Mouse (Mus musculus) spleen, adult 10 weeks (tissue): Measurements from ENCODE around the gene Vmn1r56. TPM values are rescaled to one million over a fixed set of nuclear protein-coding genes. Genes with fewer than 3 reads are reported as not detected.

Experiments used
- polyA plus RNA-seq: library from polyadenylated mRNA; stranded (reverse); fragments of 350-450 nt; fragmentation: Illumina TruSeq; extraction: RNeasy Lipid Tissue Mini Kit (QIAGEN cat#74804); gene quantifications from one replicate; pipeline ENCODE4 v1.2.3, GENCODE M21; 2015; ENCODE audit warnings: low replicate concordance; ENCODE audit not compliant: insufficient read depth

Gene Vmn1r56
- polyA plus RNA-seq: not detected

GRCm38 (mm10) chr7:5196647-5197046 is at the start of gene Vmn1r56:
TSS of gene Vmn1r56 (minus strand) at chr7:5196747.

DNA sequence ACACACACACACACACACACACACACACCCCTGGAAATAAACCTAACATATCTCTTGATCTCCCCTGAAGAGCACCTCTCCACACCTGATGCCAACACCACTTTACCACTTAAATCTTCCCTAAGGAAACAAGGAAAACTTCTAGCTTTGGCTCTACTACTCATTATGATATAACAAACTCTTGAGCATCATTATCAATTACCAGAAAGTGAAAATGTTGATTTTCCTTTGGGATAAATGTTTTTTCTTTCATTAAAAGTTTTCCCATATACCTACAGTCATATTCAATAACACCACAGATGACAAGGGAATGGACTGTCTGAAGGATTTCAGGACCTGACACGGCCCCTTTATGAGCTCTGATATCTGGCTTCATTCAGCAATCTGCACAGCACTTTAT is 21.6 kb upstream of the Vmn1r56 start, which contains the start of gene Vmn1r57:
Gene Vmn1r57, plus strand, starts transcription at position 301 of the 400 bp plus-strand sequence.

GRCm38 (mm10) chr7:5149570-5149969 is 47.0 kb downstream of the Vmn1r56 start, which contains the start of gene Vmn1r55:
TSS of gene Vmn1r55 (minus strand) at chr7:5149670.

Other genes starting within 250 kb of the Vmn1r56 start
- 0.76 TPM for gene Sbk2, start 232.3 kb downstream of the Vmn1r56 start, polyA plus RNA-seq
- gene Sbk3, start 225.6 kb downstream of the Vmn1r56 start, polyA plus RNA-seq: not detected
- gene Zfp579, start 200.6 kb downstream of the Vmn1r56 start, polyA plus RNA-seq: 38.0 TPM
- gene Zfp524, start 182.3 kb downstream of the Vmn1r56 start, polyA plus RNA-seq: 1.5 TPM
- 22.3 TPM for gene Fiz1, start 182.1 kb downstream of the Vmn1r56 start, polyA plus RNA-seq
- gene Gm44973, start 181.3 kb downstream of the Vmn1r56 start, polyA plus RNA-seq: 0.32 TPM
- gene Zfp865, start 176.4 kb downstream of the Vmn1r56 start, polyA plus RNA-seq: 25.1 TPM
- not detected for gene Ccdc106, start 176.2 kb downstream of the Vmn1r56 start, polyA plus RNA-seq
- gene 4632433K11Rik, start 162.6 kb downstream of the Vmn1r56 start, polyA plus RNA-seq: 3.0 TPM
- gene Zfp784, start 158.3 kb downstream of the Vmn1r56 start, polyA plus RNA-seq: 4.7 TPM
- gene Zfp580, start 145.2 kb downstream of the Vmn1r56 start, polyA plus RNA-seq: 2.7 TPM
- 149 TPM for gene U2af2, start 134.6 kb downstream of the Vmn1r56 start, polyA plus RNA-seq
- 42.4 TPM for gene Epn1, start 116.5 kb downstream of the Vmn1r56 start, polyA plus RNA-seq
- not detected for gene Rfpl4, start 79.8 kb downstream of the Vmn1r56 start, polyA plus RNA-seq
- 1.2 TPM for gene Rasl2-9, start 70.8 kb downstream of the Vmn1r56 start, polyA plus RNA-seq
- gene Vmn1r55, start 47.1 kb downstream of the Vmn1r56 start, polyA plus RNA-seq: not detected
- not detected for gene Vmn1r57, start 21.7 kb upstream of the Vmn1r56 start, polyA plus RNA-seq
- gene Gm5065, start 153.8 kb upstream of the Vmn1r56 start, polyA plus RNA-seq: not detected
- gene Nlrp2, start 154.3 kb upstream of the Vmn1r56 start, polyA plus RNA-seq: not detected
- not detected for gene Vmn1r58, start 216.6 kb upstream of the Vmn1r56 start, polyA plus RNA-seq